Mouse (Mus musculus) midbrain, embryonic 12.5 days (tissue): Measurements from ENCODE around the gene Clasp1. TPM values are rescaled to one million over a fixed set of nuclear protein-coding genes. Genes with fewer than 3 reads are reported as not detected.

ENCODE experiments used
- ATAC-seq: fragments of 200-750 bp; cut with Nextera tagmentation; 2 replicates; pipeline ENCODE4 v1.8.0; 2017; ENCODE audit warnings: low read depth, moderate TSS enrichment, moderate library complexity; ENCODE audit not compliant: low FRiP score
- H3K27ac ChIP-seq: fragments of 300-500 bp; sonication (generic); replicated peaks from 2 replicates; pipeline ENCODE4 v1.5.1; 2016; ENCODE audit warnings: mild to moderate bottlenecking
- H3K27me3 ChIP-seq: fragments of 300-500 bp; sonication (generic); 2 replicates; pipeline ENCODE4 v1.6.1; 2016; ENCODE audit warnings: mild to moderate bottlenecking
- H3K36me3 ChIP-seq: fragments of 300-500 bp; sonication (generic); 2 replicates; pipeline ENCODE4 v1.6.1; 2016
- H3K4me1 ChIP-seq: fragments of 300-500 bp; sonication (generic); 2 replicates; pipeline ENCODE4 v1.6.1; 2016
- H3K4me2 ChIP-seq: fragments of 300-500 bp; sonication (generic); replicated peaks from 2 replicates; pipeline ENCODE4 v1.6.1; 2016; ENCODE audit warnings: mild to moderate bottlenecking, moderate library complexity
- H3K4me3 ChIP-seq: fragments of 300-500 bp; sonication (generic); 2 replicates; pipeline ENCODE4 v1.5.1; 2016; ENCODE audit warnings: mild to moderate bottlenecking
- H3K9ac ChIP-seq: fragments of 300-500 bp; sonication (generic); replicated peaks from 2 replicates; pipeline ENCODE4 v1.6.1; 2016; ENCODE audit warnings: mild to moderate bottlenecking, moderate library complexity
- H3K9me3 ChIP-seq: fragments of 300-500 bp; sonication (generic); 2 replicates; pipeline ENCODE4 v1.6.1; 2016; ENCODE audit warnings: mild to moderate bottlenecking
- WGBS: fragments of 180-500 bp; shearing (Covaris S2); methylation state at CpG from one replicate; pipeline ENCODE4 v1.1.7; 2016; 5-methylcytosine and 5-hydroxymethylcytosine counted together
- polyA plus RNA-seq: library from polyadenylated mRNA; unstranded; fragments of >200 nt; fragmentation: Nextera tagmentation; extraction: Ambion mirVana; gene quantifications from 2 replicates; pipeline ENCODE4 v1.2.1, GENCODE M21; 2016

Gene Clasp1
- polyA plus RNA-seq, 1 experiment from 2014 or later: 139 TPM

DNA sequence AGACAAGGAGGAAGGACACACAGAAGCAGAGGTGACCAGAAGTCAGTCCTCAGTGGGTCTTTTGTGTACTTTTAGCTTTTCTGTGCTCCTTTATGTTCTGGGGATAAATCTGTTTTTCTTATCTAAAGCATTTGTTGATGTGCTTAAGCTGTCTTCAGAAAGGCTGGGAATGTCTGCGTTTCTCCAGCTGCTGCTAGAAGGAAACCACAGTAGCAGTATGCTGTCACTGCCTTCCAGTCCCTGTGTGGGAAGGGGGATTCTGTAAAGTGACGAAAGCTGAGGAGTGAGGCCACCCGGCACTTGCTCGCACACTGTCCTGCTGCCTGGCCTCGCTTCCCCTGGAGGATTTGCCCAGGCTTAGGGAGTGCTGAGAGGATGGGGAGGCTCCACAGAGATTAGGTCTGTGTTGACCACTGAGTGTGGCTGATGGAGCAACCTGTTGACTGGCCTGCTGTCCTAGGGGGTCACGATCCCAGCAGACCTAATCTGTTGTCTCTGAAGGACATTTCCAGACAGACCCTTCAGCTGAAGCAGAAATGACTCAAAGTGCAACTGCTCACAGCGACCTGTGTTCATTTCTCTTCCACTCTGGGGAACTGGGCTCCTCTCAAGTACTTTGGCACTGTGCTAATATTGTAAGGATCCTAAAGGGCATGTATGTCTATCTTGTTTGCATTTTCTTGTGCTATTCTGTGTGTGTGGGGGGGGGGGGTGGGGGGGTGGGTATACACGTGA is 93.6 kb downstream of the Clasp1 start:
- Histone ChIP-seq H3K9me3 (no peaks in the 10 kb centered on the region), H3K4me3 (no peak overlapping the region), H3K27me3 (no peaks in the 10 kb centered on the region), H3K4me1 (peaks cover 18% of the 10 kb centered on the region), H3K9ac (no peak overlapping the region), H3K4me2 (no peak overlapping the region), H3K36me3 (peaks cover 11% of the 10 kb centered on the region; the same call in 1 of the 2 replicates), H3K27ac (0 out of 2 replicates have a peak overlapping the region, but pooled peaks have one; percentile 8)
- 76% methylated on average over 7 of the region's 8 CpGs for WGBS
- ATAC-seq: no peak

DNA sequence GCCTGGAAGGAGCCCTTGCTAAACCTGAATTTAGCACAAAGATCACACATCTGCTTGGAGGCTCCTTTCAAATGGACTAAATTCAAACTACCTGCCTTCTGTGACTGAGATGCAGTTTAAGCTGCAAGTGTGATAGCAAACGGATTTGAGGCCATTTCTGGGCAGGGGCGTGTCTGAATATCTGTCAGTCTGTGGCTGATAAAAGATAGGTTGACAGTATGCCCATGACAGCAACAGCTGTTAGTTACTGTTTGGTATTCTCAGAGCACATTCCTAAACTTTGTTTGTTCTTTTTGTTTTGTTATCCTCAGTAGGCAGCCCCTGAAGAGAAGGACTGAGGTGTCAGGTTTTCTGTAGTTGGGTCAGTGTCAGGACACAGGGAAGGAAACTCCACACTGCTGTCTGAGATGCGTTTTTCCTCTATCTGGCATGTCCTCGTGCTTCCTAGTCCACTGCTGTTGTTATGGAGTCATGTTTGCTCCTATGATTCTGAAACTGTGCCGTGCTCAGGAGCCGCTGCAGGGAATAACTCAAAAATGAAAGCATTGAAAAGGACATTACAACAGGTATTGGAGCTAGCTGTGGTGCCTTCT is 94.7 kb downstream of the Clasp1 start:
- no peak overlapping the region for H3K9ac ChIP-seq
- H3K4me1 ChIP-seq: peaks cover 18% of the 10 kb centered on the region
- no peak for ATAC-seq
- H3K4me2 ChIP-seq: no peak overlapping the region
- no peaks in the 10 kb centered on the region for H3K9me3 ChIP-seq
- peaks cover 11% of the 10 kb centered on the region; the same call in 1 of the 2 replicates for H3K36me3 ChIP-seq
- H3K27ac ChIP-seq: no peak overlapping the region
- WGBS: 91% methylated on average over 6 of the region's 6 CpGs
- no peak overlapping the region for H3K4me3 ChIP-seq
- no peaks in the 10 kb centered on the region for H3K27me3 ChIP-seq

DNA sequence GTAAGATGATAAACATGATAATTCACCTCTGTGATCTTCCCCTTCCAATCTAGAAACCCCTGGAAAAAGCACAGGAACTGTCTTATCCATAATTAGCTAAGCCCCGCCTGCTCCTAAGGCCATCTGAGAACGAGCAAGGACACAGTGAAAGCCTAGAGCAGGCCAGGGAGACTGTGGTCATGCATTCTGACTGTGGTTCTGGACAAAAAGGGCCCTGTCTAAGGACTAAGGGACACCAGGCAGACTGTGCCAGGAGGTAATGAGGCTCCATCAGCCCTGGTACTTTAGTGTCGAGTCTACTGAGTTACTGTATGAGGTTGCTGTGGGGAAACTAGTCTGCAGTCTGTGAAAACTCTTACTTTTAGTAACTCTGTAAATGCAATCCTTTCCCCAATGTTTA is 96.7 kb downstream of the Clasp1 start:
- Histone ChIP-seq H3K27me3 (no peaks in the 10 kb centered on the region), H3K4me2 (no peak overlapping the region), H3K9me3 (no peaks in the 10 kb centered on the region), H3K4me1 (peaks cover 18% of the 10 kb centered on the region), H3K27ac (no peak overlapping the region), H3K9ac (no peak overlapping the region), H3K36me3 (peaks cover 6% of the 10 kb centered on the region; the same call in 1 of the 2 replicates), H3K4me3 (no peak overlapping the region)
- no peak for ATAC-seq
- 76% methylated on average over 3 of the region's 3 CpGs for WGBS

DNA sequence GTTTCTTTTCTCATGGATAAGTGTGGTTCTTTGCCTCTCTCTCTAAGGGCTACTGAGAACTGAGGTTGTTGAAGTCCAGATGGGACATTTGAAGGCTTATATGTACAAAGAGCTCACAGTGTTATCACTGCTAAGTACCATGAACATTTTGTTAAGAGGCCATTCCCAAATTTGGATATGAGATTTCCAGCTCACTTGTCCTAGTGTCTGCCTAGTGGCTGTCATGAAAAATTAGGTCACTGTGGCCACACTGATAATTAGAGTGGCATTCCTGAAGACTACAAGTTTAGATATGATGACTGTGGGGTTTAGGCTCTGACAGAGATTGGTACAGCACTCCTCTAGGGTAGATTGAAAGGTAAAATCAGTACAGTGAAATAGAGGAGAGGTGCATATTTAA is 97.2 kb downstream of the Clasp1 start:
- H3K27ac ChIP-seq: no peak overlapping the region
- no peaks in the 10 kb centered on the region for H3K27me3 ChIP-seq
- no peak overlapping the region for H3K9ac ChIP-seq
- peaks cover 18% of the 10 kb centered on the region for H3K4me1 ChIP-seq
- no peak overlapping the region for H3K4me2 ChIP-seq
- ATAC-seq: no peak
- peaks cover 6% of the 10 kb centered on the region; the same call in 1 of the 2 replicates for H3K36me3 ChIP-seq
- no peaks in the 10 kb centered on the region for H3K9me3 ChIP-seq
- no peak overlapping the region for H3K4me3 ChIP-seq

DNA sequence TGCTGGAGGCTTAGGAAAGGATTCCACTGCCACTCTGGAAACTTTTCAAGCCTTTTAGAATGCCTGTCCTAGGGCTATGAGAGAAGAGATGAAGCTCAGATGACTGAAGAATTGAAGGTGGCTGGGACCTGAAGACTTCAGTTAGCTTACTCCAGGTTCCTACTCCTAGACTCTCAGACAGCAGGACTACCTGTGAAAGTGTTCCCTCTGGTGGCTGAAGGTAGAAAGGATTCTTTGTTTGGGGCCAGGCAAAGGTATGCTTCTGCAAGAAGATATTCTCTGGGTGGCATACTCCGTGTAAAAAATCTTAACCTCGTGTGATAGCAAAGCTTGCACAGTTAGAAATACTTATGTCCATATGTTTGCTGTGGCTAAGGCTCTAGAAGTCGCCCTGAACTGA is 104.0 kb downstream of the Clasp1 start:
- Histone ChIP-seq H3K27ac (no peak overlapping the region), H3K36me3 (peaks cover 10% of the 10 kb centered on the region), H3K4me2 (no peak overlapping the region), H3K9me3 (no peaks in the 10 kb centered on the region), H3K4me1 (no peaks in the 10 kb centered on the region), H3K9ac (no peak overlapping the region), H3K27me3 (no peaks in the 10 kb centered on the region), H3K4me3 (no peak overlapping the region)
- 91% methylated on average over 3 of the region's 3 CpGs for WGBS
- no peak for ATAC-seq

DNA sequence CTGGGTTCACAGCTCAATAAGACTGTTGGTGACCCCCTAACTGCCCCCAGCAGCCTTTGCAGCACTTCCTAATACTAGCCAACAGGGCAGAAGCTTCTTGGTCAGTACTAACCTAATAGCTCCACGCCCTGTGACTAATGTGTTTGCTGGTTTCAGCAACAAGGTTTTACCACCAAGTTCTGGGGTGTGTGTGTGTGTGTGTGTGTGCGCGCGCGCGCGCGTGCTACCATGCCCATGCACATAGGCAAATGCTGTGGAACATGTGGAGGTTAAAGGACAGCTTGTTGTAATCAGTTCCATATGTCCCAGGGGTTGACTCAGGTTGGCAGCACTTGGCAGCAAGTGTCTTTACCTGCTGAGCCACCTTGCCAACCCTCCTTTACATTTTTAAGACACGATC is 105.7 kb downstream of the Clasp1 start:
- H3K27ac ChIP-seq: no peak overlapping the region
- H3K4me2 ChIP-seq: no peak overlapping the region
- H3K9me3 ChIP-seq: no peaks in the 10 kb centered on the region
- no peak for ATAC-seq
- no peak overlapping the region for H3K9ac ChIP-seq
- H3K27me3 ChIP-seq: no peaks in the 10 kb centered on the region
- peaks cover 26% of the 10 kb centered on the region for H3K36me3 ChIP-seq
- H3K4me3 ChIP-seq: no peak overlapping the region
- H3K4me1 ChIP-seq: no peaks in the 10 kb centered on the region
- 96% methylated on average over 9 of the region's 9 CpGs for WGBS

DNA sequence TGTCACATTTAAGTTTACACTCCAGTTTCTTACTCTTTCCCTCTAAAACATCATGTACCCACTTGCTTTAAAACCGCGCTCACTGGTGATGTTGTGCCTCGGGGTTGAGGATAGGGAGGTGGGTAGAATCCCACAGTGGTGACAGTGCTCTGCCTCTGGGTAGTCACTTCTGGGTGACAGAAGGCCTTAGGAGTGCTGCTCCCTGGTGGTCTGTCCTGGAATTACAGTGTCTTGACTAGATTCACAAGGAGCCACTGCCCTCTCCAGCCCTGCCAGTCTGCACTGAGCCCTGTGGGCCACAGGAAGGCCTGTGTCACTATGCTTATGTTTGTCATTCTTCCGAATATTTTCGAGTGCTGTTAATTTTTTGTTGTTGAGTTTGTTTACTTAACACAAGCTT is 109.5 kb downstream of the Clasp1 start:
- H3K4me3 ChIP-seq: no peak overlapping the region
- no peak overlapping the region for H3K4me2 ChIP-seq
- peak; percentile 61 for ATAC-seq
- H3K27ac ChIP-seq: no peak overlapping the region
- H3K27me3 ChIP-seq: no peaks in the 10 kb centered on the region
- no peaks in the 10 kb centered on the region for H3K4me1 ChIP-seq
- H3K9ac ChIP-seq: no peak overlapping the region
- H3K9me3 ChIP-seq: no peaks in the 10 kb centered on the region
- peaks cover 63% of the 10 kb centered on the region for H3K36me3 ChIP-seq
- 71% methylated on average over 5 of the region's 5 CpGs for WGBS

DNA sequence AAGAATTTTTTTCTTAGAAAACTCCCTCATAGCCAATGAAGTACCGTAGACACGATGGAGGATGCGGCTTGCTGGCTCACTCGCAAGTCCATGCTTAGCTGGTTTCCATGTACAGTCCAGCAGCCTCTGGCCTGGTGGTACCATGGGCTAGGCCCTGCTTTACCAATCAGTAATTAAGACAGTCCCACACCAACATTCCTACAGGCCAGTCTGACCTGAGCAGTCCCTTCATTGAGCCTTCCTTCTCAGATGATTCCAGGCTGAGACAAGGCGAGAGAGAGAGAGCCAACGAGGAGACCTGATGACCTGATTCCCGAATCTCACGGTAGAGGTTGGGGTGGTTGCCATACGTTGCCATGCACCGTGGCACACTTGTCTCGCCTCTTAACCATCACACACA is 111.7 kb downstream of the Clasp1 start:
- no peaks in the 10 kb centered on the region for H3K4me1 ChIP-seq
- ATAC-seq: no peak
- no peak overlapping the region for H3K4me3 ChIP-seq
- WGBS: 93% methylated on average over 11 of the region's 11 CpGs
- H3K27ac ChIP-seq: no peak overlapping the region
- H3K9me3 ChIP-seq: no peaks in the 10 kb centered on the region
- H3K36me3 ChIP-seq: peaks cover 81% of the 10 kb centered on the region
- H3K27me3 ChIP-seq: no peaks in the 10 kb centered on the region
- no peak overlapping the region for H3K4me2 ChIP-seq
- H3K9ac ChIP-seq: no peak overlapping the region

DNA sequence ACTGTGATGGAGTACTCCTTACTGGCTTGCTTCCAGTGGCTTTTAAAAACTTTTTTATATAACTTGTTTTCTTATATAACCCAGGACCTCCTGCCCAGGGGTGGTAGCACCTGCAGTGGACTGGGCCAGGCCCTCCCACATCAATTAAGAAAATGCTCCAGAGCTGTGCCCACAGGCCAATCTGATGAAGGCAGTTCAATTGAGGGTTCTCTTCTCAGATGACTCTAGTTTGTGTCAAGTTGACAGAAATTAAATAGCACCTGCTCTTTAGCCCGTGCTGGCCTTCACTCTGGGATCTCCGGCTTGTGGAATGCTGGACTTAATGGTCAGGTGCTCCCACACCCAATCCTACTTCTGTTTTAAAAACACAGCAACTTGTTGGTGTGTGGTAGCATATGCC is 112.8 kb downstream of the Clasp1 start:
- Histone ChIP-seq H3K4me2 (no peak overlapping the region), H3K9ac (no peak overlapping the region), H3K4me1 (no peaks in the 10 kb centered on the region), H3K4me3 (no peak overlapping the region), H3K9me3 (no peaks in the 10 kb centered on the region), H3K36me3 (peaks cover 92% of the 10 kb centered on the region), H3K27me3 (no peaks in the 10 kb centered on the region), H3K27ac (no peak overlapping the region)
- WGBS: 91% methylated on average over 2 of the region's 2 CpGs
- no peak for ATAC-seq

DNA sequence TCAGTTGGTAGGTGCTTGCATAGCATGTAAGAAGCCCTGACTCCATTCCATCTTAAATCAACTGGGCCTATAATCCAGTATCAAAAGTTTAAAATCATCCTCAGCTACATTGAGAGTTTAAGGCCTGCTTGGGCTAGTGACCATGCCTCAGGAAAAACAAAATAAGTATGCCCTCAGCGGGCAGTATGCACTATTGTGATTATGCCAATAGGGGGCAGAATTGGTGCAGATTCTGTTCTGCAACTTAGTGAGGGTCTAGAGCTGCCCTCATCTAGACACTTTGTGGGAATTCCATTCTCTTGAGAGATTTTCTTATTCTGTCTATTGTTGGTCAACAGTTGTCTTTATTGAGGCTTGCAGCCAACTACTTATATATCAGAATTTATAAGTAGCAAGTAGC is 116.9 kb downstream of the Clasp1 start:
- no peak overlapping the region for H3K9ac ChIP-seq
- ATAC-seq: no peak
- no peak overlapping the region for H3K4me2 ChIP-seq
- H3K4me1 ChIP-seq: no peaks in the 10 kb centered on the region
- WGBS: 93% methylated on average over 1 of the region's 1 CpGs
- peaks cover 99% of the 10 kb centered on the region for H3K36me3 ChIP-seq
- H3K9me3 ChIP-seq: no peaks in the 10 kb centered on the region
- H3K27me3 ChIP-seq: no peaks in the 10 kb centered on the region
- no peak overlapping the region for H3K4me3 ChIP-seq
- no peak overlapping the region for H3K27ac ChIP-seq

DNA sequence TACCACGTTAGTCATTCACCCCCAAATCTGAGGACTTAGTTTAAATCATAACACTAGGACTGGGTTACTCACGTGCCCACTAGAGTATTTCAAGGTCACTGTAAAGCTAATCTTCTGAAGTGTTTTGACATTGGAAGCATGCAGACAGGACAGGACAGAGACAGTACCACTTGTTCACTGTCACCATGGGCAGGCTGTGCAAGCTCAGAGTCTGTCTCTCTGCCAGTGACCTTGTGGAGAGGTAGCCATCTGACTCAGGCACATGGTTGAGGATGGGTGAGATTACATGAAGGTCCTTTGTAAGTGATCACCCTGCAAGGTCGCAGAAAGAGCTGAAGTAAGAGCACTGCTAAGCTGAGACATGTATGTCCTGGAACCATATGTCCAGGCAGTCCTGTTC is 122.1 kb downstream of the Clasp1 start:
- H3K4me2 ChIP-seq: no peak overlapping the region

DNA sequence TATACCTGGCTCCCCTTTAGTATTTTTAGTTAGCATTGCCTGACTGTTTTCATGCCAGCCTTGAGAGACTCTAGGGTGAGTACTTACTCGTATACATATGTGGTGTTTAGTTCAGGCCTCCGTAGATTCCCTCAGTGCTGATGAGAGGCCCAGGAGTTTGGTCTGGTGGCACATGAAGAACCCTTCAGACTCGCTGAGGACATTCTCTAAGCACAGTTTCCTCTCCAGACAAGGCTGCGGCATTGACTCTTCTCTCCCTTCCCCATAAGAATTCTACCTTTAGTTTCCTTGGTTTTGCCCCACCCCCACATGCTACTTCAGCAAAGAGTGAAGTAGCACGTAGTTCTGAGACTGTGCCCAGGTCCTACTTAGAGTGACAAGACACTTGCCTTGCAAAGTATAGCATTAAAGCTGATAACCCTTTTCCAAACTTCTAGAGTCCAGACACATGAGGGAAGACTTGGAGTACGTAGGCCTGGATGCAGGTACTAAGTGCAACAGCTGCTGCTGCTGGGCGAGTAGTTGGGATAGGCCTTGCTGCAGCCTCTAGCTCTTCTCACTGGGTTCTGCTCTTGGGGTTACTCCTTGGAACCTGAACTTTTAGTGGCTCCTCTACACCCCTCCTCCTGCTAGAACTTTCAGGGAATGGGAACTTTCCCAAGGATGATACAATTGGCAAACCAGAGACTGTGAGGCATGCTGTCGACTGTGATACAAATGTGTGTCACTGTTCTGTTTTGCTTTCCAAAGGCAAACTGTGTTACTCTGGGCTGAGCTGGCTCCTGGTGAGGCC is 123.1 kb downstream of the Clasp1 start:
- no peaks in the 10 kb centered on the region for H3K4me1 ChIP-seq
- no peak overlapping the region for H3K9ac ChIP-seq
- H3K27me3 ChIP-seq: no peaks in the 10 kb centered on the region
- peaks cover 98% of the 10 kb centered on the region for H3K36me3 ChIP-seq
- H3K4me3 ChIP-seq: no peak overlapping the region
- 94% methylated on average over 8 of the region's 8 CpGs for WGBS
- no peak for ATAC-seq
- no peaks in the 10 kb centered on the region for H3K9me3 ChIP-seq
- no peak overlapping the region for H3K4me2 ChIP-seq
- H3K27ac ChIP-seq: no peak overlapping the region

More for the DNA sequence above, 122.1 kb downstream of the Clasp1 start:
- peaks cover 100% of the 10 kb centered on the region for H3K36me3 ChIP-seq
- no peak for ATAC-seq
- H3K27ac ChIP-seq: no peak overlapping the region
- H3K27me3 ChIP-seq: no peaks in the 10 kb centered on the region
- H3K4me3 ChIP-seq: no peak overlapping the region
- no peak overlapping the region for H3K9ac ChIP-seq
- H3K4me1 ChIP-seq: no peaks in the 10 kb centered on the region
- H3K9me3 ChIP-seq: no peaks in the 10 kb centered on the region
- WGBS: 96% methylated on average over 3 of the region's 3 CpGs
